Mouse (Mus musculus): ENCODE results near the gene Alad.

DNA sequence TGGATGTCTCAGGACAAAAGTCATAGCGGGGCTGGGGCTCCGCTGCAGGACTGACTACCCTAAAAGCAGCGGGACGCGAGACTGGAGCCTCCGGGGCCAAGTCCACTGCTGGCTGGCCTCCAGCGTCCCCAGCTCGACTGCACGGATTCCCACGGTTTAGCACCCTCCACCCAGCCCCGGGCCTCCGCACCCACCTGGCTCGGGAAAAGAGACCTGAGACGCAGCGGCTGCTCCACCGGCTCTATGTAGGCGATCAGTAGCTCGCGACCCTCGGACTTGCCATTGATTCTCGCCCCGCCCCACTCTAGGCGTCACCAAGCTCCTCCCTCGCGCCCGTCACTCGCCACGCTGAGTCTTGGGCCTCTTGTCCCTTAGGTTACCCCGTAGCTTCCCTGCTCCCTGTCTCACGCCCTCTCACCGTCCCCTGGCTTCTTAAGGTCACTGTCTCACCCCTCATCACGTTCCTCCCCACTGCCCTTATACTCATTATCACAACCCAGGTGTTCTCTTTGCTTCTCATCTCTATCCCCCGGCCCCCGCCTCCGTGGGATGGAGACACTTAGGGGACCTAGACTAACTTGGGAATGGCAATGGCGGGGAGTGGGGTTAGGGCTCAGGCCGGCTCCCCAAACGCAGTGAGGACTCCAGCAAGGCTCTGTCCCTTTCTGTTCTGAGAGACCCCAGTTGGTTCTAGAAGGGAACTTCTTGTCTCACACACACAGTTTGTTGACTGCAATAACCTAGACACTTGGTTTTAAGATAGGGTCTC lies 17.6 kb downstream of the Alad start:
- TF ChIP-seq CTCF (IDR thresholded peaks at IDR 0.05): no peak
- no peak for TF ChIP-seq EP300 (IDR thresholded peaks at IDR 0.05)

Data from lung, postnatal 0 days (tissue).